Mouse (Mus musculus): ENCODE measurements around the gene A4gnt. TPM values are rescaled to one million over a fixed set of nuclear protein-coding genes. Genes with fewer than 3 reads are reported as not detected.
A peak's percentile ranks its signal among the peaks of the same experiment; 100 is the strongest.
"Not testable (repeated sequence)": the region's sequence is repeated elsewhere in the genome, so short reads cannot be mapped to it uniquely, and the experiment has no call there.

The A4gnt gene
- not detected in 2 replicates for polyA plus RNA-seq (2015; fragmentation: Nextera tagmentation; extraction: Ambion mirVana)

DNA sequence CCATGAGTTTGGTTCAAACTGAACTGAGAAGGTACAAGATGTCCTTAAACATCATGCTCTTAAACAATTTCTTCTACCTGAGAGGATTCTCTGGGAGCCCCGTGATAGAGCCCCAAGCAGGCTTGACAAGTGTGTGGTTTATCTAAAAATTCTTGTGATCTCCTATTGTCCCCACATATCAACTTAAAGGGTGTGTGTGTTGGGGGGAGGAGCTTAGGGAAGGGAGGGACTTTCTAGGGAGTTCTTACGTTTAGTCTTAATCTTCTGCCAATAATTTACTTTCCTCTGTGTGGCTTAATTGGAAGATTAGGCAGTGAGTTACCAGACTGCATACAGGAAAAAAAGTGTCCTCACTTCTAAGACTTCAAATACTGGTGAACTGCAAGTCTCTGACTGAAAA is at the start of gene A4gnt:
A4gnt (plus strand) TSS at position 301 of the 400 bp plus-strand sequence.
- WGBS, result 71% methylated on average over 2 of the region's 2 CpGs
- ATAC-seq (ENCODE audit: low read depth), result no peak
- H3K27me3 ChIP-seq, result no peaks in the 10 kb centered on the region

DNA sequence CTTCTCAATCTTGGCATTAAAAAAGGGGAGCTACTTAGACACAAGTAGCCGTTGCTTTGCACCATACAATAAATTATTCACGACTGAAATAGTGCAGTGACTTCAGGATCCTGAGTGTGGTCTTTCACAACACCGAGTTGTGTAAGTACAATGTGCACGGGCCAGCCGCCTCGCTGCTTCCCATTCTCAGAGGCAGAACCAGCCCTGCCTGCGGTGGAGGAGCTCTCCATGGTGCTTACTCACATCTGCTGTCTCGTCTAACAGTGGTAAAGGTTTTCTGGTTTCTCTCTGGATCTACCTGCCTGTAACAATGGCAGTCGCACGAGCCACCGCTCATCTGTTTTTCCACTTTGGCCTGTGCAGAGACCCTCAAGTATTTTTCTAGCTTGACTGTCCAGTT is 48.6 kb upstream of the A4gnt start:
- no peaks in the 10 kb centered on the region for H3K9me3 ChIP-seq
- 27% methylated on average over 11 of the region's 11 CpGs for WGBS

More for the DNA sequence above, at the start of gene A4gnt:
- no peaks in the 10 kb centered on the region for H3K9me3 ChIP-seq
- H3K9ac ChIP-seq, result no peak within 1 kb of the TSS
- no peak within 1 kb of the TSS for H3K4me2 ChIP-seq
- H3K36me3 ChIP-seq, result no peaks in the 10 kb centered on the region
- no peaks in the 10 kb centered on the region for H3K4me1 ChIP-seq (replicated peaks)
- H3K27ac ChIP-seq (replicated peaks), result no peak within 1 kb of the TSS
- no peak within 1 kb of the TSS for H3K4me3 ChIP-seq

DNA sequence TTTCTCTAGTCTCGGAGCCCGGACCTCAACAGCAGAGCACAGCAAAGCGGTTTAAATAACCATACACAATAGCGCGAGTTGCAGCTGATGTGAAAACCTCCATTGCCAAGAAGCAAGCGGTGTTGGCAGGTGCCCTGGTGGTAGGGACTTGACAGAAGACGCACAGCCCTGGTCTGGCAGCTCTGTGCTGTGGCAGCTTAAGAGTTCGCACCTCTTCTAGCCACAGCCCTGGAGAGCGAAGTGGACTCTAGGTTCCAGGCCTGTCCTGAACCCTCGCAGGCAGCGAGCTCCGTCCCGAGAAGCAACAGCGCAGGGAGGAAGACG is 44.3 kb upstream of the A4gnt start:
- Histone ChIP-seq H3K4me1 (replicated peaks) (peaks cover 33% of the 10 kb centered on the region), H3K36me3 (no peaks in the 10 kb centered on the region), H3K9ac (peak overlapping the region; percentile 90), H3K27ac (replicated peaks) (peak overlapping the region; percentile 94), H3K9me3 (no peaks in the 10 kb centered on the region), H3K4me2 (peak overlapping the region; percentile 96), H3K27me3 (peaks cover 15% of the 10 kb centered on the region), H3K4me3 (peak overlapping the region; percentile 78)
- WGBS, result 1% methylated on average over 15 of the region's 15 CpGs
- ATAC-seq (ENCODE audit: low read depth), result peak; percentile 64; the same call in 1 of the 2 replicates

More for the DNA sequence above, 48.6 kb upstream of the A4gnt start:
- Histone ChIP-seq H3K9ac (no peak overlapping the region), H3K4me3 (no peak overlapping the region), H3K4me1 (replicated peaks) (peaks cover 27% of the 10 kb centered on the region), H3K36me3 (no peaks in the 10 kb centered on the region), H3K4me2 (no peak overlapping the region), H3K27ac (replicated peaks) (no peak overlapping the region), H3K27me3 (no peaks in the 10 kb centered on the region)
- no peak for ATAC-seq (ENCODE audit: low read depth)

DNA sequence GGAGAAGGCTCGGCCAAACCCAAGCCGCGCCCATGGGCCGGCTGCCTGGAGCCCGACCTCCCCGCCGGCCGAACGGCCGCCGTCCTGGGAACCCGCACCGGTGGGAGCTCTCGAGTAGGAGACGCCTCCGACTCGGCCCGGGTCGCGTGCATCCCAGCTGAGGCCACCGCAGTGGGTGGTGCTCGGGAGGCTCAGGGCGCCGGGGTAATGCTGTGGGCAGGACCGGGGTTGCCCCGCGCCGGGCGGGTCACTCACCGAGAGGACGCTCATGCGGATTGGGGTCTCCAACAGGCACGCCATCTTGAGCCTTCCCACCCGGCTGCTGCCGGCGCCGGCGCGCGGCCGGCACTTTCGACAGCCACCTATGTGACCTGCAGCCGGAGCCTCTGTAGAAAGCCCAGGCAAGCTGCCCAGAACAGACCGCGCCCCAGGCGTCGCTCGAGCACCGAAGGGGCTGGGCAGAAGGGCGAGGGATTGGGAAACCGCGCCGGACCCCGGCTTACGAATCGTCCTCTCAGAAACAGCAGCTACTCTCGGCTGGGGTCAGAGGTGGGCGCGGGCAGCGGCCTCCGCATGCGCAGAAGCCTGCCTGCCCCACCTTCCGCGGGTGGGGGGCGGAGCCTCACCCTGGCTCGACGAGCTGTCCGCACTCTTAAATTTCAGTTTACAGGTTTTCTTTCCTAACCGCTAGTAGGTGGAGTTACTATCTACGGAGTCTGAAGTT is 43.8 kb upstream of the A4gnt start, which contains the start of gene Armc8:
Armc8 (minus strand) TSS at position 553 of the 724 bp plus-strand sequence.
- Histone ChIP-seq H3K27me3 (peaks cover 20% of the 10 kb centered on the region), H3K4me3 (peak within 1 kb of the TSS; percentile 78), H3K36me3 (no peaks in the 10 kb centered on the region), H3K27ac (replicated peaks) (peak within 1 kb of the TSS; percentile 94), H3K9ac (peak within 1 kb of the TSS; percentile 90), H3K9me3 (no peaks in the 10 kb centered on the region), H3K4me1 (replicated peaks) (peaks cover 30% of the 10 kb centered on the region), H3K4me2 (peak within 1 kb of the TSS; percentile 96)
- WGBS, result under 1% methylated on average over 70 of the region's 70 CpGs
- ATAC-seq (ENCODE audit: low read depth), result peak; percentile 95

DNA sequence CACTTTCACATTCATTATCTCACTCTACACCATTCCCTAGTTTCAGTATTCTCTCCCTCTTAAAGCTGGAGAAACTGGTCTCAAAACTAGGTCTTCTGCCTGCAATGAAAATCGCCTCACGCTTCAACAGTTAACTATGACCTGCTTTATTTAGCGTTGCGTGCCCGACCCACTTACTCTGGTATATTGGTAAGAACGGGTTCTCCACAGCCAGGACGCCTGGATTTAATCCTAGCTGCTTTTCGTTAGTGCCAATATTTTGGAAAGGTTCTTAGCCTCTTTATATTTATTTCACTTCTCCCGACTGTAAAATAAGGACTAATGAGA is 43.3 kb upstream of the A4gnt start:
- peak overlapping the region; percentile 90 for H3K9ac ChIP-seq
- peak overlapping the region; percentile 96 for H3K4me2 ChIP-seq
- H3K4me3 ChIP-seq, result peak overlapping the region; percentile 78
- under 1% methylated on average over 9 of the region's 9 CpGs for WGBS
- peaks cover 21% of the 10 kb centered on the region for H3K27me3 ChIP-seq
- no peaks in the 10 kb centered on the region for H3K9me3 ChIP-seq
- H3K36me3 ChIP-seq, result no peaks in the 10 kb centered on the region
- peak overlapping the region; percentile 94 for H3K27ac ChIP-seq (replicated peaks)
- peaks cover 25% of the 10 kb centered on the region for H3K4me1 ChIP-seq (replicated peaks)
- ATAC-seq (ENCODE audit: low read depth), result peak; percentile 45; the same call in 1 of the 2 replicates

DNA sequence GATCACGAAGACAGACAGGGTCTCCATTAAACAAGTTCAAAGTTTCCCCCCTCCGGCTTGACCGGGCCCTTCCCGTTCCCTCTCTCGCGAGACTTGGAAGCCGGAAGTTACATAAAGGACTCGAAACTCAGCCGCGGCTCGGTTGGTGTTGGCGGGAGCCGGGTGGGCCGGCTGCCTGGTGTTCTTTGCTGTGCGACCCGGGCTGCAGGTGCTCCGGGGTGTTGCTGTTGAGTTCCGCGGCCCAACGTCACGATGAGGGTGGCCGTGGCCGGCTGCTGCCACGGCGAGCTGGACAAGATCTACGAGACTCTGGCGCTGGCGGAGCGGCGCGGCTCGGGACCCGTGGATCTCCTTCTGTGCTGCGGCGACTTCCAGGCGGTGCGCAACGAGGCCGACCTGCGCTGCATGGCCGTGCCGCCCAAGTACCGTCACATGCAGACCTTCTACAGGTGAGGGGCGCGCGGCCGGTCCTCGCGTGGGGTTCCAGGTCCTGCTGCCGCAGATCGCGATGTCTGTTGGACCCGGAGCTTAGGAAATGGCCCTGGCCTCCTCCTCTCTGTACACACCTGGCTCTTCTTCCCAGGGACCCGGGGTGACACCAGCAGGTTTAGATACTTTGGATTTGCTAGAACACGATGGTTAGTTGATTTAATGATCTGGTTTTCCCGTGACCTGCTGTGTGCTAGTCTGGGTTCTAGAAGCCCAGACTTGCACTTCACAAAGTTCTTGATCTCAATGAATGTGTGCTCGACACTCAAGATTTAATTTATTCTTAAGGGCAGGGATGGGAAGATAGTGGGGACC is 36.4 kb upstream of the A4gnt start, which contains the start of gene Dbr1:
Dbr1 (plus strand) TSS at position 123 of the 804 bp plus-strand sequence.
- under 1% methylated on average over 57 of the region's 57 CpGs for WGBS
- no peaks in the 10 kb centered on the region for H3K9me3 ChIP-seq
- H3K9ac ChIP-seq, result peak within 1 kb of the TSS; percentile 96

DNA sequence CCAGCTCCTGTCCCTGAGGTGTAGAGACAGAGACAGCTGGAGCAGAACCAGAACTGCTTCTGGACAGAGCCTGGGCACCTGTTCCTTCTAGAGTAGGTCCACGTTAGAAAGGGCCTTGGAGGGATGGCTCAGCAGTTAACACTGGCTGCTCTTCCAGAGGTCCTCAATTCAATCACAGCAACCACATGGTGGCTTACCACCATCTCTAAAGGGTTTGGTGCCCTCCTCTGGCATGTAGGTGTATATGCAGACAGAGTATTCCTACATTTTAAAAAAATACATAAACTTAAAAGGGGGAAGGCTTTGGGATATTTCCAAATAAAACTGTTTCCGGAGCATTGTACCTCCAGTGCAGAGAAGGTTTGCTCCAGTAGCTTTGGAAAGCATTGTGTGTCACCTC is 31.6 kb upstream of the A4gnt start:
- no peaks in the 10 kb centered on the region for H3K9me3 ChIP-seq
- peaks cover 40% of the 10 kb centered on the region for H3K36me3 ChIP-seq
- no peak overlapping the region for H3K27ac ChIP-seq (replicated peaks)
- 55% methylated on average over 2 of the region's 2 CpGs for WGBS
- no peaks in the 10 kb centered on the region for H3K27me3 ChIP-seq
- H3K4me2 ChIP-seq, result no peak overlapping the region
- ATAC-seq (ENCODE audit: low read depth), result no peak
- H3K9ac ChIP-seq, result no peak overlapping the region
- no peak overlapping the region for H3K4me3 ChIP-seq
- H3K4me1 ChIP-seq (replicated peaks), result peaks cover 13% of the 10 kb centered on the region

More for the DNA sequence above, 36.4 kb upstream of the A4gnt start, which contains the start of gene Dbr1:
- H3K4me1 ChIP-seq (replicated peaks), result peaks cover 13% of the 10 kb centered on the region
- peaks cover 6% of the 10 kb centered on the region for H3K36me3 ChIP-seq
- H3K27ac ChIP-seq (replicated peaks), result peak within 1 kb of the TSS; percentile 83
- peak; percentile 93 for ATAC-seq (ENCODE audit: low read depth)
- peak within 1 kb of the TSS; percentile 97 for H3K4me3 ChIP-seq
- peaks cover 18% of the 10 kb centered on the region for H3K27me3 ChIP-seq
- peak within 1 kb of the TSS; percentile 85 for H3K4me2 ChIP-seq

DNA sequence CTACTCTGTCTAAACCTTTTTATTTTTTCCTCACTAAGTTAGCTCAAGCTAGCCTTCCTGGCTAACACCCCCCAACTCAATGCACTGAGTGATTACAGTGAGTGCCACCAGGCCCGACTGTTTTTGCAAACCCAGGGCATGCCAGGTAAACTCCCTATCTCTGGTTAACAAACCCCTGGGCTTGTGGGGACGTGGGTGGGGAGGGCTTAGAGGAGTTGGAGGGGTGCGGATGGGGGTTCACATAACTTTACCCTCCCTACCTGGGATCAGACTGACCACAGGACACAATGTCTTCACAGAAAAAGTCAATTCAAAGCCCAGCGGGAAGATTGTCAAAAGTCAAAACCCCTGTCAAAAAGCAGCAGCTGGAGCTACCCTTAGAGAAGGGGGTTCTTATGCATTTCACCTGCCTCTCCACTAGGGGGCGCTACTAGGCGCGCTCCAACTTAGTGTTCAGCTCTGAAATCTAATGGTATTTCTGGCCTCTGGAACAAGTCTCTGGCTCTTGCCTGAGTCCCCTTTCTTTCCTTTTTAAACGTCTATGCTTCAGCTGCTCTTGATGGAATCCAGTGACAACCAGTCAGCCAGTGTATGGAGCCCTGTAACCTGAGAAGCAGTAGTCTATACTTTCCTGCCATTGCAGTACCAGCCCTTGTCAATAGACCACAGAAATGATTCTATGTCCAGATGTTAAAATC is 24.6 kb upstream of the A4gnt start:
- Histone ChIP-seq H3K4me2 (no peak overlapping the region), H3K36me3 (peaks cover 20% of the 10 kb centered on the region), H3K4me1 (replicated peaks) (no peaks in the 10 kb centered on the region), H3K4me3 (no peak overlapping the region), H3K27me3 (no peaks in the 10 kb centered on the region), H3K9ac (no peak overlapping the region), H3K27ac (replicated peaks) (no peak overlapping the region), H3K9me3 (no peaks in the 10 kb centered on the region)
- 29% methylated on average over 8 of the region's 8 CpGs for WGBS
- ATAC-seq (ENCODE audit: low read depth), result no peak

DNA sequence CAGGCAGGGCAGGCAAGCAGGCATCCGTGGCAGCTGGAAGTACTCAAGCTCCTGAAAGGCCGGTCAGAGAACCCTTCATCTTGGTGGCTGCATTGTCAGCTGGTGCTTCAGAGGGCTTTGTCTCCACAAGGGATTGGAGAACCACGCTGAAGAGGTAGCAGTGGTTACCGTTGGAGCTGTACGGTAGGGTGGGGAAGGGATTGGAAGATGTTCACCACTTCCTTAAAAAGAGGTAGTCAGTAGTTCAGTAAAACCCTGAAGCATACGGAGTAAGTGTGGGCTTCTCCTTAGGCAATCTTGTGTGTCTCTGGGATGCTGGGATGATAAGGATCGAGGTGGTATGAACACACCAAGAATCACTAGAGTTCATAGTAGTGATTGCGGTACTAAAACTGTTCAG is 21.2 kb upstream of the A4gnt start:
- H3K9me3 ChIP-seq, result no peaks in the 10 kb centered on the region
- no peak overlapping the region for H3K4me2 ChIP-seq
- H3K9ac ChIP-seq, result no peak overlapping the region
- no peak overlapping the region for H3K27ac ChIP-seq (replicated peaks)
- ATAC-seq (ENCODE audit: low read depth), result no peak
- WGBS, result 82% methylated on average over 8 of the region's 8 CpGs
- no peaks in the 10 kb centered on the region for H3K36me3 ChIP-seq
- H3K27me3 ChIP-seq, result no peaks in the 10 kb centered on the region
- no peaks in the 10 kb centered on the region for H3K4me1 ChIP-seq (replicated peaks)
- no peak overlapping the region for H3K4me3 ChIP-seq

DNA sequence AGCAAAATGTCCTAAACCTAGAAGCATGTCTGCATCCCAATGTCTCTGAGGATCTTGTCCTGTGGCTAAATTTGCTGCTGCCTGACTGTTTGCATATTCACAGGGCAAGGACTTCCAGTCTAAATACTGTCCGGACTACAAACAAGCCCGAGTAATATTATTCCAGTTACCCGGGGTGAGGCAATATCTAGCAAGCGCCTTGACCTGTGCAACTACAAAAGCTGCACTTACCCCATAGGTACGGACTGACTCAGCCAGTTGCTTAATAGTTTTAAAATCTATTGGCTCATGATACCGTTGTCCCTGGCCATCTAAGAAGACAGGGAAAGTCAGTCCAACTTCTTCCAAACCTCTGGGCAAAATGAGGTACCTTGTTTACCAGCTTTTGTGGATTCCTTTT is 13.2 kb upstream of the A4gnt start:
- not testable (repeated sequence) for H3K27ac ChIP-seq (replicated peaks); H3K36me3 ChIP-seq; H3K4me2 ChIP-seq; H3K9ac ChIP-seq; H3K9me3 ChIP-seq; H3K4me3 ChIP-seq; ATAC-seq (ENCODE audit: low read depth); H3K4me1 ChIP-seq (replicated peaks); H3K27me3 ChIP-seq
- 93% methylated on average over 6 of the region's 6 CpGs for WGBS

DNA sequence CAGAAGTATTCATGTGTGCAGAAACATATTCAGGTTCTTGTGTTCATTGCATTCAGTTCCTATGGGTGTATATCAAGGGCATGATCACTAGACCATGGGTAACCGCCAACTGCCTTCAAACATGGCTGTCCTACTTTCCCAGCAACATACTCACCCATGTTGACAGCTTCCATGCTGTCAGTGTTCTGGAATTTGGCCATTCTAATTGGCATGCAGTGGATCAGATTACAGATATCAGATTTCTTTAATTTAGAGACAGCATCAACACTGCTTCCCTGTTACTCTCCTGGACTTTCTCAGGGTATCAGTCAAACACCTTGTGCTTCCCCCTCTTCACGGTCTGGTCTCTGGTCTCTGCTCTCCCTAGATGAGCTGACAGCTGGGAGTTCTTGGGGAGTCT is 8.7 kb upstream of the A4gnt start:
- Histone ChIP-seq H3K4me2 (no peak overlapping the region), H3K4me1 (replicated peaks) (no peaks in the 10 kb centered on the region), H3K4me3 (no peak overlapping the region), H3K9ac (no peak overlapping the region), H3K27me3 (no peaks in the 10 kb centered on the region), H3K9me3 (no peaks in the 10 kb centered on the region), H3K27ac (replicated peaks) (no peak overlapping the region), H3K36me3 (no peaks in the 10 kb centered on the region)
- WGBS, result 78% methylated on average over 2 of the region's 2 CpGs
- no peak for ATAC-seq (ENCODE audit: low read depth)

DNA sequence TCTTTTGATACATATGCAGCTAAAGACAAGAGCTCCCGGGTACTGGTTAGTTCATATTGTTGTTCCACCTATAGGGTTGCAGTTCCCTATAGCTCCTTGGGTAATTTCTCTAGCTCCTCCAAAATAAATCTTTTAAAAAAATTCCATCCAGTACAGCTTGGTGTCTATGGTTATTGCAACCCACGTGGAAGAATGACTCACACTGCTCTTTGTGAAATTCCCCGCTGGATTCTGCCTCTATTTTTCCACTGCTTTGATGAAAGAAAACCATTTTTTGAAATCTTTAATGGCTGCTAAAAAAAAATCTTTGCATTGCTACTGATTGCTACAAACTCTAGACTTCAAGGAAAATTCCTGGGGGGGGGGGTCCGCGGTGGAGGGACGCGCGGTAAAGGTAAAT is 7.4 kb downstream of the A4gnt start:
- no peaks in the 10 kb centered on the region for H3K4me1 ChIP-seq (replicated peaks)
- no peaks in the 10 kb centered on the region for H3K36me3 ChIP-seq
- H3K27ac ChIP-seq (replicated peaks), result no peak overlapping the region
- H3K9ac ChIP-seq, result no peak overlapping the region
- no peak for ATAC-seq (ENCODE audit: low read depth)
- no peaks in the 10 kb centered on the region for H3K27me3 ChIP-seq
- H3K9me3 ChIP-seq, result no peaks in the 10 kb centered on the region
- no peak overlapping the region for H3K4me2 ChIP-seq
- WGBS, result 93% methylated on average over 8 of the region's 8 CpGs
- no peak overlapping the region for H3K4me3 ChIP-seq

Data from neural tube, embryonic 13.5 days (tissue).